Mouse (Mus musculus): Measurements from ENCODE around the gene Etnk2.
A peak's percentile ranks its signal among the peaks of the same experiment; 100 is the strongest.
"Not testable (repeated sequence)": the region's sequence is repeated elsewhere in the genome, so short reads cannot be mapped to it uniquely, and the experiment has no call there.

Gene Etnk2

DNA sequence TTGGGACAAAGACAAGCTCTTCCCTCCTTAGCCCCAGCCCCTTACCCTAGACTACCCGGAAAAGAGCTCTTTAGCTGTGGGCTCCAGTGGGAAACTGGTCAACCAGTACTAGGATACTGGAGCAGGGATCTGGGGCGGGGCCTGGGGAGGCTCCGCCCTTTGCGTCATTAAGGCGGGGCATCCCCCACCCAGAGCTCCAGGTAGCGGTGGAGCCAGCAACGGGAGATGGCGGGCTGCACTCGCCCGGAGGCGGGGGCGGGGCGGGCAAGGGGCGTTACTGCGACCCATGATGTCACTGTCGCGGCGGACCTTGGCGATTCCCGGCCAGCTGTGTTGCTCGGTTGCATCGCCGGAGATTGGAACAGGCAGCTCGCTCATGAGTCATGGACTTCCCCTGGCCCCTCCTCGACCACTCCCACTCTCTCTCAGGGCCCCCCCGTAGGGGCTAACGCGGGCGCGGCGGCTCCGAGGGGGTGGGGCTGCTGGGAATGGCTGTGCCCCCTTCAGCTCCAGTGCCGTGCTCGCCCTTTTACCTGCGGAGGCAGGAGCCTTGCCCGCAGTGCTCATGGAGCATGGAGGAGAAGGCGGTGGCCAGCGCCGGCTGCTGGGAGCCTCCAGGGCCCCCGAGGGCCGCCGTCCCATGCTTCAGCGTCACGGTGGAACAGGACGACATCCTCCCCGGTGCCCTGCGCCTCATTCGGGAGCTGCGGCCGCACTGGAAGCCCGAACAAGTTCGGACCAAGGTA, at the start of gene Etnk2:
Gene Etnk2, plus strand, starts transcription at position 297 of the 746 bp plus-strand sequence.
- DNase-seq: peak; percentile 75 to 77

DNA sequence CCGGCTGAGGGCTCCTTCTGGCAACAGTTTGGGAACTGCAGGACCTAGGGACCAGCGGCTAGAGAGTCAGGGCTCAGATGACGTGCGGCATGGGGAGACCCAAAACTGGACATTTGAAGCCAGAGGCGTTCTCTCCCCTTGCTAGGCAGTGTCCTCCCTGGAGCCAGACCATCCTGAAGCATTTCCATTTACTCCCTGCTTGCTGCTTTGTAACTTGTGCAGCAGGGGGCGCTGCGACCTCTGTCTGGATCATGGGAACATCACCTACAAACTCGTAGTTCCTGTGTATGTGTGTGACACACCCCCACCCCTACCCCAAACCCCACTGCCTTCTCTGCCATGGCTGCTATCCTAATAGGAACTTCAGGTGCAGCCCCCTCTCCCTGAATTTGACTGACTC, 49.0 kb upstream of the Etnk2 start:
- peak; percentile 63 to 82 for DNase-seq

- no peak for DNase-seq
Measured at GRCm38 (mm10) chr1:133315775-133316174, 47.6 kb upstream of the Etnk2 start.

DNA sequence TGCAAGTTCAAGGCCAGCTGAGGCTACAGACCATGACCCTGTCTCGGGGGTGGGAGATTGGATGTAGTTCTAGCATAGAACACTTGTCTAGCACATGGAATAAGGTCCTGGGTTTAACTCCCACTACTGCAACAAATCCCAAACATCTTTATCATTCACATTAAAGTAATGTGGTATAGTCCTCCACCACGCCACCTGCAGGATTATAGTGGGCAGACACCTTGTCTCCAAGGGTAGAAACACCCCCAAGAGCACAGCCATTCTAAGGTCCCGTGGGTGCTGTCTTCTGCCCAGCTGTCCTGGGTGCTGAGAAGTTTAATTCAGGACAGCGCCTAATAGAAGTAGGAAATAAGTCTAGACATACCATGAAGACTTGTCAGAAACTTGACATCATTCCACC, 46.8 kb upstream of the Etnk2 start:
- DNase-seq: no peak

- DNase-seq: no peak
Measured at GRCm38 (mm10) chr1:133317149-133317548, 46.2 kb upstream of the Etnk2 start.

DNA sequence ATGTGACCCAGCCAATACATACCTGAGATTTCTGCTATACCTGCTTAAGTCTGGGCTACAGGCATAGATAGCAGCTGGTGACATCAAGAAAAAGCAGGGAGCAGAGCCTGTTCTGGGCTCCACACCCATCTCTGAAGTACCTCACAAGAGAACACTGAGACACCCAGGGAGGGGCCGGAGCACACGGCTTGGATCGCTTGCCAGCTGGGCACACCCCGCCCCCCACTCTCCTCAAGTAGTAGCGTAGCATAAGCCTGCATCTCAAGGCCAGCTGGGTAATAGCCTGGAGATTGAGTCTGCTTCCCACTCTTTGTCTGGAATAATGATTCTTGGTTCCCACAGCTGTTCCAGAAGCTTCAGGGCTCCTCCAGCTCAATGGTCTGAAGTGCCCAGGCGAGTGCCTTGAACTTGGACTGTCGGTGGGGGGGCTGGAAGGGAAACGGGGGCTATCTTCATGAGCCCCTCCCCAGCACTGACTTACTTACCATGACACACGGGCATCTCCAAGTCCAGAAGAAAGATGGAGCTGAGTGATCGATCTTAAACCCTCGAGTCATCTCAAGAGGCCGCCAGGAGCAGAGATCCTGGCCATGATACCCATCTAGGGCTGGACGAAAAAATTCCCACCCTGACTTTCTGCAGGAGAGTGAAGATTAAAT, 42.0 kb upstream of the Etnk2 start, which contains the start of gene Kiss1:
Gene Kiss1, plus strand, starts transcription at position 609 of the 659 bp plus-strand sequence.
- DNase-seq: no peak

DNA sequence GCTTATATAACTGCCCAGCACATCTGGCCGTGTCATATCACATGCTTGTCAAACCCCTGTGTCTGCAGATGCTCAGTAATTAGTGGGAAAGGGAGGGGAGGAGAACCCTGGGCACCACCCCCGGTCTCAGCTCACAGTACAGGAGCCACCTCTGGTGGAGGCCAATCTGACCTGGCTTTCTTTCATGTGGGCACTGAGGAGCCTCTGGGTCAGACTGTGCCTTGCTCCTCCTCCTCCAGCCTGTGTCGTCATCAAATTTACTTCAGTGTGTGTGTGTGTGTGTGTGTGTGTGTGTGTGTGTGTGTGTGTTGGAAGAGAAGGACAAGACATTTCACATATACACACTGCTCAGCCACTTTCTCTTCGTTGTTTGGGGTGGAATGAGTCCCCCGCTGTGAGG, 40.0 kb upstream of the Etnk2 start:
- no peak for DNase-seq

GRCm38 (mm10) chr1:133325951-133326350, 37.4 kb upstream of the Etnk2 start:
- DNase-seq: no peak

DNA sequence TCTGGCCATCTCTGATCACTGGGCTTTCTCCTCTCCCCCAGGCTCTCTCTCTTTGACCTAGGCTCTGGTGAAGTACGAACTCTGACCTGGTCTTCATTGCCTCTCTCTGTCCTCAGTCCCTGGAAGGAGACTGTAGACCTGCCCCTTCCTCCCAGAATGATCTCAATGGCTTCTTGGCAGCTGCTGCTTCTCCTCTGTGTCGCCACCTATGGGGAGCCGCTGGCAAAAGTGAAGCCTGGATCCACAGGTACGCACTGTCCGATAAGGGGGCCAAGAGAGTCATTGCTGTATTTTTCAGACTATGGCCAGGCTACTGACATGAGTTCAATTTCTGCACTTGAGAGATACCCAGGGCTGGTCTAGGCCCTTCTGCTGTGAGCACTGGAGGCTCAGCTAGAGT, 36.3 kb upstream of the Etnk2 start:
- no peak for DNase-seq

DNA sequence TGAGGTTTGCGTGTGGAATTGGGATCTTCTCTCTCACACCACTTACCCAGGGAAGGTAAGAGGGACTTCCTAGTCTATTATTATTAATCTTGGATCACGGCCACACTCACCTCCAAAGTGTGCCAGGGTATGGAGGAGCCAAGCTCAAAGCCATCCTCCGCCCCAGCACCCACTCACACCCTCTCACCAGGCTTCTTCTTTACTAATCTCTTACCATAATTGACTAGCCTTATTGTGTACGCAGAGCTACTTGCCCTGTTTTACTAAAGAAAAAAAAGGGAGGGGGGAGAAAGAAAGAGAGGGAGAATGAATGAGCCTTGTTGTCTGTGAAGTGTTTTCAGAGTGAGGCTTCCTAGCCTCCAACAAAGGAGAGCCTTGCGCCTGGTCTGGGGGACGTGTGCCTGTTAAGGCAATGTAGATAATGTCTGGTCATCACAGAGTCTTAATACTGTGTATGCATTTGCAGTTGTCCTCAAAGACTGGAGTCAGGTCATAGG, 35.0 kb upstream of the Etnk2 start:
- no peak for DNase-seq

- DNase-seq: no peak
Measured at GRCm38 (mm10) chr1:133328896-133329637, 34.3 kb upstream of the Etnk2 start.

- DNase-seq: no peak
Measured at GRCm38 (mm10) chr1:133329638-133329964, 33.8 kb upstream of the Etnk2 start.

DNA sequence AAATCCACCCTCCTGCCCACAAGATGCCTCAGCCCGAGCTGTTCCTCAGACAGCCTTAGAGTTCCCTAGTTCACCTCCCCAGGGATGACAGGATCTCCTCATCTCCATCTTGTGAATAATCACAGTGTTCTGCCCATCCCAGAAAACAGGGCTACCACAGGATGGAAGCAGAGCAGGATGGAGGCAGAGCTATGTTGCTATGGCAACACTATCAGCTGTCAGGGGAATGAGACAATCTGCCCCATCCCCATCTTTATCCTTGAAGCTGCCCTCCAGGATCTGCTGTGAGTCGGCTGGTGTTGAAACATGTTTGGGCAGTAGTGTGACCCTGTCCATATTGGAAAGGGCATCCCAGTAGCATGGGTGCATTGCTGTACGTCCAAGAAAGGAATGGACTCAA, 32.2 kb upstream of the Etnk2 start:
- no peak for DNase-seq

DNA sequence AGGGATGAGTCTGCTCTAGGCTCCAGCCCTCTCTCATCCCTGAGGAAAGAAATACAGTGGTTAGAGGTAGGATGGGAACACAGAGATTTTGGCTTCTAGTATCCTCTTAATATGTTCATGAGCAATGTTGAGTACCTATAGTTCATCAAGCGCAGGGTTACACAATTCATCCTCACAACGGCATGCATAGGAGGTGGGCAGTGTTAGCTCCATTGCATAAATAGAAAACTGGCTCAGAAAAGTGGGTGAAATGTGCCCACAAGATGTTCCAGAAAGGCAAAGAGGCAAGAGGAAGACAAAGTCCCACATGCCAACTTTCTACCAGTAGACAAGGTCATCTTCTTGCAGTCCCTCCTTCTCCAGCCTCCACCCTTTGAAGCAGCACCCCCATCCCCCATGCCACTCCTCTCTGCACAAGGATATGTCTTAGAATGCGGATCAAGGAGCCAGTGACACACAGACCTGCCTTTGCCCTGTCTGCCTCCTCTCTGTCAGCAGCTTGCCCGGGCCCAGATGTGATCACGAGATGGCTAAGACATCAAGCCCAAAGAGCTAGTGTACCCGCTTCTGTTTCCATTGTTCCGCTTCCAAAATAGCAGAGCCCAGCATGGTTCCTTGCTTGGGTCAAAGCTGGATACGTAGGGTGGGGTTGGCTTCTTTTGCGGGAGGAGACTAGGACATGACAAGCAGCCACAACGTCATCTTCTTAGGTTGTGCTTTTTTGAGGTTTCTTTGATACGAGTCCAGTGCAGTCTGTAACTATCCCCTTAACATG, 30.5 kb upstream of the Etnk2 start:
- no peak for DNase-seq

- DNase-seq: no peak
Measured at GRCm38 (mm10) chr1:133333937-133334336, 29.4 kb upstream of the Etnk2 start.

- not testable (repeated sequence) for DNase-seq
Measured at GRCm38 (mm10) chr1:133340403-133340802, 23.0 kb upstream of the Etnk2 start.

- DNase-seq: no peak
Measured at GRCm38 (mm10) chr1:133344357-133344756, 19.0 kb upstream of the Etnk2 start.

GRCm38 (mm10) chr1:133346531-133346930, 16.8 kb upstream of the Etnk2 start:
- DNase-seq: no peak

DNA sequence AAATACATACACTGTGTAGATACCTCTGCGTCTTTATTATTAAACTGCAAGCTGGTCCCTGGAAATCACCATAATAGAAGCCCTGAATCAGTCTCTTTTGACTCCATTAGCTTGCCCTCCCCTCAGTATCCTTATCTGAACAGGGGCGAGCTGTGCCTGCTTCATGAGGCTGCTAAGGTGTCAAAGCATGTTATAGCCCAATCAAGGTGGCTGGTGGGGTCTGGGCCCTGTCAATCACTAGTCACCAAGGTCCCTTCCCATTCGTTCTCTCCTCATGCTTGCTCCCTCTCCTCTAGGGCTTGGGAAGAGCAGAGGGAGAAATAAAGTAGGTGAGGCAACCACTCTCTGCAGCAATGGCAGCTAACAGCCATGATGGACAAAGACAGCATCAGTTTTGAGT, 16.1 kb upstream of the Etnk2 start:
- DNase-seq: no peak

DNA sequence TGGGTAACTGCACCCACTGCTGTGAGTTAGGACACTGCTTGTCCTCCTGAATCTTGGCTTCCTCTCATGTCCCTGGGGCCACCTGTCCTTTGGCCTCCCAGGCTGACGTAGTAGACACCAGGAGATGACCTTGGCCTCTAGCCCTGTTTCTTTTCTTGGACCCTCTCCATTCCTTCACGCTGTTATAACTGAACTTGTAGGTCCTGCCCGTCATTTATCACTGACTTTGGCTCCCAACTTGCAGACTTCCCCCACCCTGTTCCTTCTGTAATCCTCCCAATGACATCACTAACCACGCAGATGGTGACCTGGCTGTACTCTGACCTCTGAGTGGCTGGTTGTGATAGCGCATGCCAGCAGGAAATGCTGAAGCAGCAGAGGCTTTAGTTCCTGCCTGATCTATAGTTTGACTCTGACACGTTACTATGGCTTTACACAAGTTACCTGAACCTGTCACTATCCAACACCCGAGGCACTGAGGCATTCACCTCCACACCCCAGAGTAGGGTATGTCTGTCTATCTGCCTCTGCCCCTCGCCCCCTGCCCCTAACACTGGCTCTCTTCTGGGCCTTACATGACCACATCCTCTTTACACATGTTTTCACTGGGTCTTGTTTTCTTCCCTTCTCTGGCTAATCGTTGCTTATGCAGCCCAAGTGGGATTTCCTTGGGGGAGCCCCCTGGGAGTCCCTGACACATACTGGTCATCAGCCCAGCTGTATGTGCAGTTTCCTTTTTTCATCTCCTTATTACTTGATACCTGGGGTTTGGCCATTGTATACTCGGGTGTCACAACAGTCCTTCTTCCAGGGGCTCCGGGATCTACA, 15.5 kb upstream of the Etnk2 start:
- no peak for DNase-seq

GRCm38 (mm10) chr1:133350210-133350609, 13.2 kb upstream of the Etnk2 start, which contains the start of gene Ren1:
TSS of gene Ren1 (plus strand) at chr1:133350510.
- DNase-seq: no peak

GRCm38 (mm10) chr1:133351762-133352161, 11.6 kb upstream of the Etnk2 start:
- DNase-seq: no peak
